Mouse (Mus musculus): ENCODE results near the gene Nup188. TPM values are rescaled to one million over a fixed set of nuclear protein-coding genes. Genes with fewer than 3 reads are reported as not detected.

Gene Nup188
- polyA plus RNA-seq, 1 experiment from 2014 or later: 23.6 TPM

DNA sequence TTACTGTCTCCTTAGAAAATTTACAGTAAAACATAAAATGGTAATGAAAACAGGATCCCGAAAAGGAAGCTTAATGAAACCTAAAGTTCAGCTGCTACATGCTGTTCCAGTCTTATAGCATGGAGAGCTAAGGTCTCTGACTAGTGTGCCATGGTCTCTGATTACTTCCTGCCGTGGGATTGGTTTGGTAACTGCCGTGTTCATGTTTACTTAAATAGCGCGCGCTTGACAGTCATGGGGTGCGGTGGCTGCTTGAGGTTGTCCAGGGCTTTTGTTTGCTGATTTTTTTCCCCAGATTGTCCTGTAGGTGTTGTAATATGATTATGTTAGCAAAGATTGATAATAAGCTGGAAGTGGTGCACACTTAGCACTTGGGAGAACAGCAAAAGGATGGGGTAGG lies 19.9 kb downstream of the Nup188 start:
- H3K36me3 ChIP-seq (ENCODE audit: control insufficient read depth, insufficient read depth, low read length): peaks cover 23% of the 10 kb centered on the region; the same call in 1 of the 2 replicates
- H3K27ac ChIP-seq (ENCODE audit: low read length): no peak overlapping the region
- 82% methylated on average over 7 of the region's 7 CpGs for WGBS
- no peaks in the 10 kb centered on the region for H3K4me1 ChIP-seq (ENCODE audit: control insufficient read depth, insufficient read depth, low read length)
- H3K27me3 ChIP-seq (replicated peaks; ENCODE audit: control insufficient read depth, insufficient read depth, low read length): no peaks in the 10 kb centered on the region
- ATAC-seq: no peak
- no peaks in the 10 kb centered on the region for H3K9me3 ChIP-seq (ENCODE audit: control insufficient read depth, low read length)
- H3K4me3 ChIP-seq (ENCODE audit: low read length): no peak overlapping the region
- H3K9ac ChIP-seq (ENCODE audit: low read depth, low read length): no peak overlapping the region
- no peak overlapping the region for H3K4me2 ChIP-seq (ENCODE audit: low read depth, low read length)

DNA sequence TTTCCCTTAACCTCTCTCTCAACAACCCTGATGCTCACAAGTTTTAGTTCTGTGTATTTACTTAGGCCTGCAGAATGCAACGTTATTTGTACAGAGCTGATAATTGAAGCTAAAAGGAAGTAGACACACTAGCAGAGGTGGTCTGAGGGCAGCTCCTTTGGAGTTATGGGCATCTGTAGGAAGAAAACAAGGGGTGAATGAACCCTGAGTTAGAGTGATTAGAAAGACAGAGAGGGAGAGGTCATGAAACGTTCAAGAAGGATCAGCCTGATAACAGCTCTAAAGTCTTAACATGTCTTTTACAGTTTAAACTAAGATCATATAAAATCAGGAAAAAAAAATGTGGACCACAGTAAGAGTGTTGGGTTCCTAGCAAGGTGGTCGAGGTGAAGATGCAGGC lies 23.2 kb downstream of the Nup188 start:
- Histone ChIP-seq H3K27me3 (replicated peaks; ENCODE audit: control insufficient read depth, insufficient read depth, low read length) (no peaks in the 10 kb centered on the region), H3K9ac (ENCODE audit: low read depth, low read length) (no peak overlapping the region), H3K4me2 (ENCODE audit: low read depth, low read length) (no peak overlapping the region), H3K27ac (ENCODE audit: low read length) (no peak overlapping the region), H3K36me3 (ENCODE audit: control insufficient read depth, insufficient read depth, low read length) (peaks cover 27% of the 10 kb centered on the region; the same call in 1 of the 2 replicates), H3K9me3 (ENCODE audit: control insufficient read depth, low read length) (no peaks in the 10 kb centered on the region), H3K4me1 (ENCODE audit: control insufficient read depth, insufficient read depth, low read length) (no peaks in the 10 kb centered on the region), H3K4me3 (ENCODE audit: low read length) (no peak overlapping the region)
- no peak for ATAC-seq
- WGBS: 75% methylated on average over 3 of the region's 3 CpGs

DNA sequence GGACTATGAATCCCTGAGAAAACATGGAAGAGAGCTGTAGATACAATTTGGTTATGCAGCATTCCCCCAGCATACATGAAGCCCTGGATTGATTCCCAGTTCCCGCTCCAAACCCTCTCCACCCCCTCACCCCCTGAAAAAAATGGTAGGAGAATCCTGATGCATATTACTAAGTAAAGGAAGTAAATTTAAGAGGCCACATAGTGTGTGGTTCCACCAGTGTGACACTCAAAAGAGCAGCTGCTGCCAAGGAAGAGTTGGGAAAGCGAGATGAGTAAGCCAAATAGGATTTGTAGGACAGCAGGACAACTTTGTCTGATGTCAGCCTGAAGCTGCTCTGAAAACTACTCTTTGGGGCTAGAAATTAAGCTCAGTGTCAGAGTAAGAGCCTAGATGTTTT lies 25.3 kb downstream of the Nup188 start:
- WGBS: 93% methylated on average over 2 of the region's 2 CpGs
- H3K4me1 ChIP-seq (ENCODE audit: control insufficient read depth, insufficient read depth, low read length): no peaks in the 10 kb centered on the region
- no peak overlapping the region for H3K27ac ChIP-seq (ENCODE audit: low read length)
- H3K36me3 ChIP-seq (ENCODE audit: control insufficient read depth, insufficient read depth, low read length): peaks cover 19% of the 10 kb centered on the region; the same call in 1 of the 2 replicates
- H3K9ac ChIP-seq (ENCODE audit: low read depth, low read length): no peak overlapping the region
- no peaks in the 10 kb centered on the region for H3K27me3 ChIP-seq (replicated peaks; ENCODE audit: control insufficient read depth, insufficient read depth, low read length)
- H3K9me3 ChIP-seq (ENCODE audit: control insufficient read depth, low read length): no peaks in the 10 kb centered on the region
- no peak overlapping the region for H3K4me3 ChIP-seq (ENCODE audit: low read length)
- H3K4me2 ChIP-seq (ENCODE audit: low read depth, low read length): no peak overlapping the region
- ATAC-seq: no peak

DNA sequence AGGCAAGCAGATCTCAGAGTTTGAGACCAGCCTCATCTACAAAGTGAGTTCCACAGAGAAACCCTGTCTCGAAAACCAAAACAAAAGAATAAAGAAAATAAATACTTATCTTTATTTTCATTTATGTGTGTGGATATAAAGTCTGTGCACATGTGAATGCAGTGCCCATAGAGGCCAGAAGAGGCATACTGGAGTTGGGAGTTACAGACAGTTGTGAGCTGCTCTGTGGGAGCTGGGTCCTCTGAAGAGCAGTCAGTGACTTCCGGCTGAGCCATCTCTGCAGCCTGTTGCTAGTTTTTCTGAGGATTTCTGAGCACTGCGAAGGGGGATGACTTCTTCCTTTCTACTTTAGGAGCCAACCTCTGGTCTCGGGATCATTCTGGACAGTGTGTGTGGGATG lies 29.9 kb downstream of the Nup188 start:
- Histone ChIP-seq H3K4me2 (ENCODE audit: low read depth, low read length) (no peak overlapping the region), H3K27me3 (replicated peaks; ENCODE audit: control insufficient read depth, insufficient read depth, low read length) (no peaks in the 10 kb centered on the region), H3K36me3 (ENCODE audit: control insufficient read depth, insufficient read depth, low read length) (peaks cover 16% of the 10 kb centered on the region), H3K9ac (ENCODE audit: low read depth, low read length) (no peak overlapping the region), H3K27ac (ENCODE audit: low read length) (no peak overlapping the region), H3K4me3 (ENCODE audit: low read length) (no peak overlapping the region), H3K9me3 (ENCODE audit: control insufficient read depth, low read length) (no peaks in the 10 kb centered on the region), H3K4me1 (ENCODE audit: control insufficient read depth, insufficient read depth, low read length) (no peaks in the 10 kb centered on the region)
- 96% methylated on average over 4 of the region's 4 CpGs for WGBS
- no peak for ATAC-seq

DNA sequence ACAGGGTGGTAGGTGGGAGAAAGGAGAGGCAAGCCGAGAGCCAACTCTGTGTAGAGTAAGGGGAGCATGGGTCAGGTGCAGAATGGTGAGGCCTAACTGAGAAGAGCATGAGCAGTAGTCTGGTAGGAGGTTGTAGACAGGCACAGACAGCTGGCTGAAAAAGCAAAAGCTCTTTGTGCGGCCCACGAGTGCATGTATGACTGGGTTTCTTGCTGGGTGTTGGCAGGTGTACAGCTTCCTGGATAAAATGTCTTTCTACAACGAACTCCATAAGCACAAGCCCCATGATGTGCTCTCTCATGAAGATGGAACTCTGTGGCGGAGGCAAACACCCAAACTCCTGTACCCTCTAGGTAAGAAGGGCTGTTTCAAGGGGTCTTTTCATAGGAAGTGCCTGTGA lies 30.8 kb downstream of the Nup188 start:
- WGBS: 91% methylated on average over 5 of the region's 5 CpGs

DNA sequence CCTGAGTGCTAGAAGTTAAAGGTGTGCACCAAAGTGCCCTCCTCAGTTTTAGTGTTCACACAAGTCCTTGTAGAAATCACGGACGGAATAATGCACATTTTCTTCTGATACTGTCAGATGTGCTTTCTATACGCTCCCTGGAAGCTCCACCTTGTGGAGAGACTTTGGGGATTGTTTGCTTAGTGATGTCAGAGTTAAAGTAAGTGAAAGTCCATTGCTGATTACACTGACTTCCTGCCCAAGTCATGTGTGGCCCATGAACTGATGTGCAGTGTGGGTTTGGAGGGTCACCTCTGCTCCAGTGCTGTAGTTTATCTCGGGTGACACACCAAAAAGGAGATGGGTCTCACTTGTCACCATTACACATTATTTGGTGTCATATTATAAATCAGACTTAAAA lies 33.1 kb downstream of the Nup188 start:
- H3K9ac ChIP-seq (ENCODE audit: low read depth, low read length): no peak overlapping the region
- H3K36me3 ChIP-seq (ENCODE audit: control insufficient read depth, insufficient read depth, low read length): peaks cover 24% of the 10 kb centered on the region
- H3K4me1 ChIP-seq (ENCODE audit: control insufficient read depth, insufficient read depth, low read length): no peaks in the 10 kb centered on the region
- 69% methylated on average over 4 of the region's 4 CpGs for WGBS
- no peaks in the 10 kb centered on the region for H3K9me3 ChIP-seq (ENCODE audit: control insufficient read depth, low read length)
- H3K4me2 ChIP-seq (ENCODE audit: low read depth, low read length): no peak overlapping the region
- no peak overlapping the region for H3K27ac ChIP-seq (ENCODE audit: low read length)
- H3K27me3 ChIP-seq (replicated peaks; ENCODE audit: control insufficient read depth, insufficient read depth, low read length): no peaks in the 10 kb centered on the region
- ATAC-seq: peak; percentile 55
- H3K4me3 ChIP-seq (ENCODE audit: low read length): no peak overlapping the region

More for the DNA sequence above, 30.8 kb downstream of the Nup188 start:
- Histone ChIP-seq H3K36me3 (ENCODE audit: control insufficient read depth, insufficient read depth, low read length) (peaks cover 22% of the 10 kb centered on the region), H3K4me1 (ENCODE audit: control insufficient read depth, insufficient read depth, low read length) (no peaks in the 10 kb centered on the region), H3K9me3 (ENCODE audit: control insufficient read depth, low read length) (no peaks in the 10 kb centered on the region), H3K27me3 (replicated peaks; ENCODE audit: control insufficient read depth, insufficient read depth, low read length) (no peaks in the 10 kb centered on the region), H3K4me3 (ENCODE audit: low read length) (no peak overlapping the region), H3K4me2 (ENCODE audit: low read depth, low read length) (no peak overlapping the region), H3K27ac (ENCODE audit: low read length) (no peak overlapping the region), H3K9ac (ENCODE audit: low read depth, low read length) (no peak overlapping the region)
- ATAC-seq: no peak

DNA sequence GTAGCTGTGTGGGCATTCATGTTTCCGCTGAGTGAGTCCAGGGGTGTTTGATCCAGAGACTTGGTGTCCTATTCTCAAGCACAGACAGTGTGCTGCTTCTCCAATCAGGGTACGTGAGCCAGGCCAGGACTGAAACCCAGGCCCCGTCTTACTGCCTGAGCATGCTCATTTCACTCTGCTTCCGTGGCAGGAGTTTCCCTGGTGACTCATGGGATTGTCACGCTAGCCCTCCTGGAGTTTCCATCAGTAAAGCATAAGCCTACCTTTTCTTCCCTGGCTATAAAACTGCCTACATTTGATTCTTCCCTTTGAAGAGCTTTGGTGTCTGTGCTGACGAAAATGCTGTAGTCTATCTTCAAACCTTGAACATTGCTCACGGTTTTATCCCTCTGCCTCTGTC lies 36.9 kb downstream of the Nup188 start:
- no peaks in the 10 kb centered on the region for H3K27me3 ChIP-seq (replicated peaks; ENCODE audit: control insufficient read depth, insufficient read depth, low read length)
- 89% methylated on average over 7 of the region's 7 CpGs for WGBS
- no peak overlapping the region for H3K27ac ChIP-seq (ENCODE audit: low read length)
- H3K9ac ChIP-seq (ENCODE audit: low read depth, low read length): no peak overlapping the region
- H3K36me3 ChIP-seq (ENCODE audit: control insufficient read depth, insufficient read depth, low read length): peaks cover 25% of the 10 kb centered on the region
- no peaks in the 10 kb centered on the region for H3K9me3 ChIP-seq (ENCODE audit: control insufficient read depth, low read length)
- ATAC-seq: no peak
- H3K4me1 ChIP-seq (ENCODE audit: control insufficient read depth, insufficient read depth, low read length): no peaks in the 10 kb centered on the region
- no peak overlapping the region for H3K4me2 ChIP-seq (ENCODE audit: low read depth, low read length)
- H3K4me3 ChIP-seq (ENCODE audit: low read length): no peak overlapping the region

DNA sequence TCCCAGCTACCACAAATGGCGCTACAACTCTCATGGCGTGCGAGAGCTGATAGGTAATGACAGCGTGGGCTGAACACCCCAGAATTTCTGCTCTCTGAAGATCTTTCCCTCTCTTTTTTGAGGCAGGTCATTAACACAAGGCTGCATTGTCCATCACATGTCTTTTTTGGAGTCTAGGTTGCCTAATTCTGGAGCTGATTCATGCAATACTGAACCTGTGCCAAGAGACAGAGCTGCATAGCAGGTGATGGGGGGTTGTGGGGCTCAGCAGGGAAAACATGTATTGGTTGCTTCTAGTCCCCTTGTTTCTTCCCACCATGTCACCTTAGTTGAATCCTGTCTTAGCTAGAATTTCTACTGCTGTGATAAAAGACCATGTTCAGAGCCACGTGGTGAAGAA lies 39.1 kb downstream of the Nup188 start:
- Histone ChIP-seq H3K9ac (ENCODE audit: low read depth, low read length) (no peak overlapping the region), H3K4me2 (ENCODE audit: low read depth, low read length) (no peak overlapping the region), H3K4me3 (ENCODE audit: low read length) (no peak overlapping the region), H3K27me3 (replicated peaks; ENCODE audit: control insufficient read depth, insufficient read depth, low read length) (no peaks in the 10 kb centered on the region), H3K4me1 (ENCODE audit: control insufficient read depth, insufficient read depth, low read length) (no peaks in the 10 kb centered on the region), H3K27ac (ENCODE audit: low read length) (no peak overlapping the region), H3K36me3 (ENCODE audit: control insufficient read depth, insufficient read depth, low read length) (peaks cover 27% of the 10 kb centered on the region), H3K9me3 (ENCODE audit: control insufficient read depth, low read length) (no peaks in the 10 kb centered on the region)
- ATAC-seq: no peak
- WGBS: 91% methylated on average over 5 of the region's 5 CpGs

DNA sequence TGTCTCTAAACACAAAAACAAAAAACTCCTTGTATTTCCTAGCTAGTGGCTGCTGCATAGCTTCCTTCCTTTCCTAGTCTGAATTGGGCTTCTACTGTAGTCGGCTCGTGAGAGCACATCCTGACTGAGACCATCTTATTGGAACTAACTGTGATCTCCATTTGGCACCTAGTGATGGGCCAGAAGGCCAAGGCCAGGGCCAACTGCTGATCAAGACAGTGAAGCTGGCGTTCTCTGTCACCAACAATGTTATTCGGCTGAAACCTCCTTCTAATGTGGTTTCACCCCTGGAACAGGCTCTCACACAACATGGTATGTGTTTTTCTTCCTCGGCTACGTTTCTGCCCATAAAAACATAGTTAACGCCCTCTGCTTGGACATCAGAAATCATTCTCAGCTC lies 41.1 kb downstream of the Nup188 start:
- Histone ChIP-seq H3K36me3 (ENCODE audit: control insufficient read depth, insufficient read depth, low read length) (peaks cover 23% of the 10 kb centered on the region), H3K9ac (ENCODE audit: low read depth, low read length) (no peak overlapping the region), H3K4me2 (ENCODE audit: low read depth, low read length) (no peak overlapping the region), H3K4me3 (ENCODE audit: low read length) (no peak overlapping the region), H3K27ac (ENCODE audit: low read length) (no peak overlapping the region), H3K4me1 (ENCODE audit: control insufficient read depth, insufficient read depth, low read length) (no peaks in the 10 kb centered on the region), H3K9me3 (ENCODE audit: control insufficient read depth, low read length) (no peaks in the 10 kb centered on the region), H3K27me3 (replicated peaks; ENCODE audit: control insufficient read depth, insufficient read depth, low read length) (no peaks in the 10 kb centered on the region)
- ATAC-seq: no peak
- 87% methylated on average over 7 of the region's 7 CpGs for WGBS

DNA sequence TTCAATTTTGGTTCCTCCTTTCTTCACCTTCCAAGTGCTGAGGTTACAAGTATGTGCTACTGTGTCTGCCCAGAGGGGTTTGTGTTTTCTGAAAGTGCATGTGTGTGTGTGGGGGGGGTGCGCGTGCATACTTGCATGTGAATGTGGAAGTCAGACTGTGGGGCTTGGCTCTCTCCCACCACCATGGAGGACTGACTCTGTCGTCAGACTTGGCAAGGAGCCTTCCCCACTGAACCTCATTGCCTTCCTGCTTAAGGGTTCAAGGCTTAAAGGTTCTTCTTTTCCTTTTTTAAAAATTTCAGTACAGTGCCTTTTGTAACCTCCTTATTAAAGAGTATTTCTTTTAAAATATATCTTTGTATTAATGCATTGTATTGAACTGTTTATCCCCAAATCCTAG lies 42.6 kb downstream of the Nup188 start:
- H3K27ac ChIP-seq (ENCODE audit: low read length): no peak overlapping the region
- no peak overlapping the region for H3K4me2 ChIP-seq (ENCODE audit: low read depth, low read length)
- H3K27me3 ChIP-seq (replicated peaks; ENCODE audit: control insufficient read depth, insufficient read depth, low read length): no peaks in the 10 kb centered on the region
- H3K4me3 ChIP-seq (ENCODE audit: low read length): no peak overlapping the region
- no peak overlapping the region for H3K9ac ChIP-seq (ENCODE audit: low read depth, low read length)
- no peaks in the 10 kb centered on the region for H3K4me1 ChIP-seq (ENCODE audit: control insufficient read depth, insufficient read depth, low read length)
- peaks cover 28% of the 10 kb centered on the region for H3K36me3 ChIP-seq (ENCODE audit: control insufficient read depth, insufficient read depth, low read length)
- H3K9me3 ChIP-seq (ENCODE audit: control insufficient read depth, low read length): no peaks in the 10 kb centered on the region
- ATAC-seq: no peak
- 86% methylated on average over 3 of the region's 3 CpGs for whole genome bisulfite sequencing

Measured in intestine, embryonic 16.5 days (tissue).